Mouse (Mus musculus) right cerebral cortex, postnatal 36 days (tissue): ENCODE results near the gene Tut1.

ENCODE experiments used
- DNase-seq, 2 experiments: peaks; one replicate each; pipeline ENCODE4 v3.0.0; 2022; ENCODE audit warnings: low spot score in 2 of 2, mixed read lengths in 1 of 2

Tut1 gene

DNA sequence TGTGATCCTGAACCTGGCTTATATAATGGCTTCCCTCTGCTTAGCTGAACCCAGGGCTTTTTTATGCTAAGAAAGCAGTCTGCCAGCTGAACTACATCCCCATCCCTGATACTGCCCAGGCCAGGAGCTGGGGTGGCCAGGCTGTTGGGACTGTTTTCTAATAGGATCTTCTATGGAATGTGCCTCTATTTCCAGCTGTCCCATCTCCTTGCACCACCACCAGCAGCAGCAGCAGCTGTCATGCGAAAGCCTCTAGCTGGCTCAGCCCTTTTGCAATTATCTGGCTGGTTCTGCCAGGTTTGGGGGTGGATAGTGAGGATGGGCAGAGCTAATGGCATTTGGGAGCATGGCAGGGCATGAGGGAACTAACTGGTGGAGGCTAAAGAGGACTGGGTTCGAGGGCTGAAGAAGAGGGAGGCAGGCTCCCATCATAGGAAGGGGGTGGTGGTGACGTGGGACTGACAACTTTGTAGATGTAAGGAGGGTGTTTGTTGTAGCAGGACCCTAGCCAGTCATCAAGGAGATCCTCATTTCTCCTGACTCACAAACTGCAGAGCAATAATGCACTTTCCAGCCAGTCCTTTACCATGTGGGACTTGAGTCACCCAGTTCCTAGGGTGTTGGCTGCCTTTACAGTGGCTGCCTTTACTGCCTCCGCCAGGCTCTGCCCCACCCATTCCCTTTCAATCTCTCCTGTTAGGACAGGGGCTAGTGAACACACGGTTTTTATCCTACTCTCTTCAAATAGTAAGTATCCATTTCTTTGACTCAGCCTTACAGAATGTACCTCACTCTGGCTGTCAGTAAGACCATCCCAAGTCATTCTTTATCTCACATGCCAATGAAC, 28.9 kb downstream of the Tut1 start:
- DNase-seq = no peak

DNA sequence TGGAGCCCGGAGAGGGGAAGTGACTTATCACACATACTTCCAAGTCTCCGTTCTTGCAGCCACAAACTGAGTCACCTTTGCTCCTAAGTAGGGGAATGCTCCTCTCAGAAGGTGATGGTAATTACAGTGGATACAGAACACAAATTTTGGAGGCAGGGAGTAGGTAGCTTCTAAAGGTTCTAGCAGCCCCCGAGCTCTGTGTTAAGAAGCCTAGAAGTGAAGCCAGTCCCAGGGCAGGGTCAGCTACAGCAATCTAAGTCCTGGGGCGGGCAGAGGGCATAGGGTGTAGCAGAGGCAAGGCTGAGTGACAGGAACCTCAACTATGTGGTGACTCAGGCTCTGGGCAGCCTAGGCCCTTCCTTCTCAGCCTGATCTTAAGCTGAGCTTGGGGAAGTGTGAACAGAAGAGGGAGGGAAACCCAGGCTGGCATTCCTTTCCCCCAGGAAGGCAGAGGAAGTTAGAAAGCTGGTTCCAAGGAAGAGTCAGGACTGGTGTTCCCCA, 29.6 kb downstream of the Tut1 start:
- DNase-seq = no peak

DNA sequence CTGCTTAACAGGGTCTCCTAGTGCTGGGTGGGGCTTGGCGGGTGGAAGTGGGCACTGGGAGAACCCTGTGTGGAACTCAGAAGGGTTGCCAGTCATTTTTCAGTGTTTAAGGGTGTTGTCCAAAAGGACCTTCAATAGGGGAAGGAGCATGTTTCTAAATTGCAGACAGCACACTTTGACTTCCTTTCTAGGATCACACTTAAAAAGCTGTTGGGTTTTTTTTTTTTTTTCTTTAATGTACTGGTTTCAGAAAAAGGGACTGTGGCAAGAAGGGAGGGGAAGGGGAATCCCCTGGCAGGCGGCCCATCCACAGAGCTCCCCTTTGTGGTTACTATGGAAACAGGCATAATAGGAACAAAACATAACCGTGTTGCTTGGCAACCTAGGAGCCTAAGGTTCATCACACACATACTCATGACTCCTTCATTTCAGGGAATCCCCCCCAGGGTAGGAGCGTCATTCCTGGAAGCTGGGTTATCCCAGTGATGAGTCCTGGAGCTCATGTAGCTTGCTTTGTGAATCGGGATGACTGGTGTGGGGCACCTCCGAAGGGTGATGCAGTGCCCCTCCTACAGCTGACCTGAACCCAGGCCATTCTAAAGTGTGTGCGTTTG, 30.7 kb downstream of the Tut1 start:
- no peak for DNase-seq

DNA sequence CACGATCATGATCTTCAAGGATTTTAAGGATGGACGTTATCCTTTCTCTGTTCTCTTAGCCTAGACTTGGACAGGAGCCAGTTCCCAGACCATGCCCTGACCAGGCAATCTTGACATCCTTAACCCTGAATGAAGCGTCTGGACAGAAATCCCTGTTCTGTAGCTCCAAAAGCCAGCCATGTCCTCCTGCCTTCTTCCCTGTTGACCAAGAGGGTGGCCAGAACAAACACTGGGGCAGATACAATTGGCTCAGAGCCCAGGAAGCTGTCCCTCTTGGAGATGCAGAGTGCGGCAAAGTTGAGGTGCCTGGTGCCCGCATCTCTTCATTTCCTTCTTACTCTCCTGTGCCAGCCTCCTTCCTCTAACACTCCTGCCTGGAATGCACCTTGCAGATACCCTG, 32.2 kb downstream of the Tut1 start:
- DNase-seq = no peak

DNA sequence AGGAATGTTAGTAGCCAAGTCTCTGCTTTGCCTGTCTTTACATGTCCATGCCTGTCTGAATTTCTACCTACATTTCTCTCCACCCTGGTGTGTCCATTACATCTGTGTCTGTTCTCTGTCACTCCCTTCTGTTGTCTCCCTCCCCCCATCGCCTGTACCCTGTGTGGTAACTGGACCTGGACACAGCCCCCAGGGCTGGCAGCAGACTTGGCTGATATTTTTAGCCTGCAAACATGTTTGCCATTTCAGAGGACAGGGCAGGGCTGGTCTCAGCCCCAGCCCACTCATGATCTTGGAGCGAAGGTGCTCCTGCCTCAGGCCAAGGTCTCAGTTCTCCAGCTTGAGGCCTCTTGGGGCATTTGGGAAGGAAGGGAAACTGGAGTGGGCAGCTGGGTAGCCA, 34.2 kb downstream of the Tut1 start:
- no peak for DNase-seq

DNA sequence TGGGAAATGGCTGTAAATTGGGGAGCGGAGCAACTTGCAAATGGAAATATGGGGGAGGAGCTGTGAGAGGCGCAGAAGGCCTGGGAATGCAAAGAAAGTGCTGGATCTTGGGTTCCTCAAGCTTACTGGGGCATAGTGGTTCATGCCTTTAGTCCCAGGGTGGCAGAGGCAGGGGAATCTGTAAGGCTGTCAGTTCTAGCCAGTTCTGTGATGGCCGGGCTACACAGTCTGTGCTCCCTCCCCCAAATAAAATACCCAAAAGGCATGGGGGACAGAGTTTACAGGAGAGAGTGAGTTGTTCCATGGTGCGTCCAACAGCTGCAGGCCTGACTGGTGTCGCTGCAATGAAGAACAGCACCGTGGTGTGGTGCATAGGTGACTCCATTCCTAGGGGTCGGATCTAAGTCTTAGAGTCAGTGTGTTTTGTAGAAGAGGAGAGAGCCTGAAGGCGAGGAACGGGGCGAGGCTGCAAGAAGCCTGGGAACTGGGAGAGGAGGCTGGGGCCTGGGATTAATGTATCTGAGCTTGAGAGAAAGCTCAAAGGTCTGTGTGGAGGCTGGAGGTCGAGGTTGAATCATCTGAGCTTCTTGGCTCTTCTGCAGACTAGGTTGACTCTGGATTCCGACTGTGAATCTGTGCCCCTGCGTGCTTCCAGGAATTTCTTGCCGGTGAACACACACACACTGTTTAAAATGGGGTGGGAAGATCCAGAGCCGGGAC, 34.9 kb downstream of the Tut1 start:
- DNase-seq = no peak

DNA sequence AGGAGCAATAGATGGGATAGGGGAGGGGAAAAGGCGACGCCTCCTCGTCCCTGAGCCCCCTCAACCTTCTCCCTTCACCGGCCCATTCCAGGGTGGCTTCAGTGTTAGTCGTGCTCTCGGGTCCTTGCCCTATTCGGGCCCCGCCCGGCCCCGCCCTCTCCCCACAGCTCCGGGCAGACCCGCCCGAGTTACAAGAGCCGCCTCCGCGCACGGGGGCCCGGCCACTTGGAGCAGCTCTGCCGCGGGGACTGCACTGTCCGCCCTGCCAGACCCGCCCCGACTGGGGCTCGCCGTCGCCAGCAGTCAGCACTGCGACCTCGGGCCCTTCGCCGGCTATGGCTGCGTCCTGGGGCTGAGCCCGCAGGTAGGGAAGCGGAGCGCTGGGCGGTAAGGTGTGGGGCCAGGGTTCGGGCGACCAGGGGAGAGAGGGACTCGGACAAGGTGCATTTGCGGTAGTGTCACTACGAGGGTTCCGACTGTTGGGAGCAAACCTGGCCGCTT, 35.5 kb downstream of the Tut1 start, which contains the start of gene Ahnak:
Ahnak (plus strand) TSS at position 219 of the 501 bp plus-strand sequence.
- no peak for DNase-seq

DNA sequence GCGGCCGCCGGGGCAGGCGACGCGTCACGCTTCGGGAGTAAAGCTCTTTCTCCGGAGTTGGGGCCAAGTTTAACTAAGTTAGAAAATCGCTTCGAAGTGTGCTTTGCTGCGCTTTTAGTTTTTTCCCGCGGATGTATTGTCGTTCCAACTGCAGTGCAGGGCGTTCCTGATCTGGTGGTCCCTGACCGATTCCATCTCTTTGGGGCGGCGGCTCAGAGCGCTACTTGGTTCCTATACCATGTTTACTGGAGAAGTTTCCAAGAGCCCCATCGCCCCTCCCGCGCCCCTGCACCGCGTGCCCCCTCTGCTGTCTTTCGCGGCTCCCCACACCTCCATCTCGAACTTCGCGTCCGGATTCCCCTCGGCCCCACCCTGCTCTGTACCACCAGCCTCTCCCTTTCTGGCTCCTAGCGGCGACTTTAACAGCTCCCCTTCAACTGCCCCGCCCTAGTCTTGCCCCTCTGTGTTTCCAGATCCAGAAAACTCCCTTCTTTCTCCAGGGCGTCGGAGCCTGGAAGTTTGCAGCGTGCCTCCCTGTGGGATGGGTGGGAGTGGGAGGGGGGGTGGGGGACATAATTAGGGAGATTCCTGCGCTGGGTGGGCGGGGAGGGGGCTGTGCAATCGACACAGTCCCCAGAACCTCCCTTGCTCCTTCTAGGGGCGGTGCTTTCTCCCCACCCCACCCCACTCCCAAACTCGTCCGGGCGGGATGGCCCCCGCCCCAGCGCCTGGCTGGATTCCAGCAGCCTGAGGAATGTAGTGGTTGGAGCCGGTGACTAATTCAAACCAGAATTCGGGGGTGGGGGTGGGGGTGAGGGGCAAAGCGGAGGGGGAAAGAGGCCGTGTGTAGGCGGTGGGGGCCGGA, 36.2 kb downstream of the Tut1 start:
- no peak for DNase-seq

DNA sequence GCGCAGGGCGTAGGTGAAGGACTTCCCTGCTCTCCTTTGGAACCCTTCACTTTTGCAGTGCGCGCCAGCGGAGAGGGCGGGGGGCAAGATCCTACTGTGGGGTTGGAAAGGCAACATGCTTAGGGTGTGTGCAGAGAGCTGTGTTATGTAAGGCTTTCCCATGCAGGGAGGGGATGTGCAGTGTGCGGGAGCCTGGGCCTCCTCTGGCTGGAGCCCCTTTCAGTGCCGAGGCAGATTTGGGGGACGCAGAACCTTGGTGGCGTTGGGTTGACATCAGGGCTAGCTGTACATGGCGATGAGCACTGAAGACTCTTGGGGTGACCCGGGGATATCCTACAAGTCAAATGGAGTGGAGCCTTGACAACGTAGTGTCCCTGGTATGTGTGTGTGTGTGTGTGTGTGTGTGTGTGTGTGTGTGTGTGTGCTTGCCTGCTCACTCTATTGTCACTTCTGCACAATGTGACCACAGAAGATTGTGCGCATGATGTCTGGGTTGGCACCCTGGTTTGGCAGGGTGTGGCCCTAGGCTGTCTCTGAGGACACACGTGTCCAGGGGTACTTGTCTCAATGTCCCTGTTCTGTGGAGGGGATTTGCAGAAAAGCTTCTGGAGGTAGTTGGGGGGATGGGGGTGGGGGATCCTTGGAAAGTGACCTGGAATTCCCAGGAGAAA, 36.9 kb downstream of the Tut1 start:
- DNase-seq = no peak

DNA sequence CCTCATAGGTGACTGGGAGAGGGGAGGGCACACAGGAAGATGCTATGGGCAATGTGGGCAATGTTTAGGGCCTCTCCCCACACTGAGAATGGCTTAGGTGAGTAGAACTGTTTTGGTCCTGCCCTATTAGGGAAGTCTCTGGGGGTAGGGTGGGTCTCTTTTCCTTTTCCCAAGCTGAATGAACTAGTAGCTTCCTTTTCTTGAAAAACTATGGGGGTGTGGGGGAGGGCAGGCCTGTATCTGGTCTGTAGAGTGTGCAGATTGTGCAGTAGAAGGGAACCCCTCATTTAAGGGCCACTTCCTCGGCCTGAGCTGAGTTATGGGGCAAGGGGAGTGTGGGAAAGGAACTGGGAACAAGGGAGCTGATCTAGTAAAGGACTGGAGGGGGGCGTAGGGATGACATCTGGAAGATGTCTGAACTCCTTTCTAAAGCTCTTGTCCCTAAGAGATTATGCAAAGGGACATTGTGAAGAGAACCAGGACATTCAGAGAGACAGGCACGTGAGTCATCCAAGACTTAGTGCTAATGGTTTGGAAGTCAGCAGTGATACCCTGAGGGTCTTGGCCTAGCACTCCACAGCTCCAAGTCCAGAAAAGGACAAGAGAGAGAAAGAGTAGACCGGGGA, 37.7 kb downstream of the Tut1 start:
- no peak for DNase-seq

DNA sequence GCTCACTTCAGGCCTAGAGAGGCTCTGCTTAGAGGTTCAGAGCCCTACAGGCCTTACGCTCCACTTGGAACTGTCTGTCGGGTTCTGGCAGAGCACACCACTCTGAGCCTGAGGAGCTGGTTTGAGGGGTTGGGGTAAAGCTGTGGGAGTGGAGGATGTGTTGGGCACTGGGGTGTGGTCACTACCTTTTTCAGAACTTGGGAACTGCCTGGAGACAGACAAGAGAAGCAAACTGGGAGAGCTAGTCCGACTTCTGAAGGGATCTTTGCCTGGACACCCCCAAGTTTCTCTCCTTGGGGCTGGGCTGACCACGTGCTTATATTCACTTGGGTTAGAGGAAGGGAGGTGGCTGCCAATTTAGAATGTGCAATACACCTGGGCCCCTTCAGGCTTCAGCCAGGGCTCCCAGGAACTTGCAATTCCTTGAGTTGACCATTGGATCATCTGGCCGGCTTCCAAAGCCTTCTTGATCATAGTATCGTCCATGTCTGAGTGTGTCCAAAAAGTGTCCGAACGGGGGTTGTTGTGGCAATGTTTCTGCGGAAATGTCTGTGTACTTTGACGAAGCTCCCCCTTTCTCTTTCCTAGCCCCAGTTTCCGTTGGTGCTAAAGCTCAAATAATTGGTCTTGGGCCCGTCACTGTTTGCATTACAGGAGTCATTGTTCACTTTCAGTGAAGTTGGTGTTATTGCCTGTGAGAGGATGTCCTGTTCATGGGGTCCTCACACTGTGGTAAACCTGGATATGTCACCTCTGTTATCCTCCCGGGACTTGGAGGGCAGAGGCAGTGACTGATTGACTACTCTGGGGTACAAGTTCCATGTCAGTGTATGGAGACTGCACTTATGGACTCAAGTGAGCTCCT, 38.5 kb downstream of the Tut1 start:
- DNase-seq = no peak

DNA sequence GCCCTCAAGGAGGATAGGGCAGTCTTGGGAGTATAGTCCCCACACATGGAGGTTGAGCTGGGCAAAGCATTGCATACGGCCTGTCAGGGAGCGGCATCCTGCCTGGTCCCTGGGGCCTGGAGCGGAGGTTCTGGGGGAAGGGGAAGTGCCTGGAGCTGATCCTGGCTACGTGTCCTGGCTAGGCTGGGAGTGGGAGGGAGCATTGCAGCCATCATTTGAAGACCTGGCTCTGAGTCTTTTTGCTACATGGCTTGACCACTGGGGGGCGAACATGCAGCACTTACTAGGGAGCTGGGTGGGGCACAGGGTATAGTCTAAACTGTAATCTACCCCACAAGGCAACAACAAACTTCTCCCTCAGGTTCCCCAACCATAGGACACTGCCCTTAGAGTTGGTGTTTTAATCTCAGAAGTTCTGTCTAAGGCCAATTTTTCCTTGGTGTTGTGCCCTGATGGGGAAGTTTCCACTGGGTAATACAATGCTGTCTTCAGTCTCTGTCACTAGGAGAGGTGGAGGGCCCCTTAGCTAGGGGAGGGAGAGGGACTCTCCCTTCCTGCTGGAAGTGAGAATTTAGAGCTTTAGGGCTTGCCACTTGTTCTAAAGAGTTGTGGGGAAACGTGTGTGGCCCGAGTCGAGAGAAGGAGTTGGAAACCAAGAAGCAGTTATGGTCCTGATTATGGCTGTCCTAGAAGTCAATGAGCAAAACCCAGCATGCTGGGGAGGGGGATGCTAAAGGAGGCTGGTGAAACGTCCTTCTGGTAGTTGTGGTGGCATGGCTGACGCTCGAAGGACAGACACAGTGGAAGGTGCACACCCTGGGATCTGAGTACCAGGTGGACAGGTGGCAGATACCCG, 39.4 kb downstream of the Tut1 start:
- DNase-seq = peak; percentile 43 to 55

DNA sequence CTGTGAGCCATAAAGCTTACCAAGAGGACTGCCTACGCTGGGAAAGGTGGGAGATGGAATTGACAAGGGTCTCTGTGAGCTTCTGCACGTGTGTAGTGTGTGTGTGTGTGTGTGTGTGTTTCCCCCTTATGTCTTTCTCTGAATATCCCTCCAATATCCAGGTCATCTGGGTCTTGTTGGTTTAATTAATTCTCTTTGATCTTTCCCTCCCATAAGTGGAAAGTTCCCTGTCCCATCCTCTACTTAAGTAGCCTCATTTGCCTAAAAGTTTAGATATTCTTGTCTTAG, 39.9 kb downstream of the Tut1 start:
- no peak for DNase-seq

DNA sequence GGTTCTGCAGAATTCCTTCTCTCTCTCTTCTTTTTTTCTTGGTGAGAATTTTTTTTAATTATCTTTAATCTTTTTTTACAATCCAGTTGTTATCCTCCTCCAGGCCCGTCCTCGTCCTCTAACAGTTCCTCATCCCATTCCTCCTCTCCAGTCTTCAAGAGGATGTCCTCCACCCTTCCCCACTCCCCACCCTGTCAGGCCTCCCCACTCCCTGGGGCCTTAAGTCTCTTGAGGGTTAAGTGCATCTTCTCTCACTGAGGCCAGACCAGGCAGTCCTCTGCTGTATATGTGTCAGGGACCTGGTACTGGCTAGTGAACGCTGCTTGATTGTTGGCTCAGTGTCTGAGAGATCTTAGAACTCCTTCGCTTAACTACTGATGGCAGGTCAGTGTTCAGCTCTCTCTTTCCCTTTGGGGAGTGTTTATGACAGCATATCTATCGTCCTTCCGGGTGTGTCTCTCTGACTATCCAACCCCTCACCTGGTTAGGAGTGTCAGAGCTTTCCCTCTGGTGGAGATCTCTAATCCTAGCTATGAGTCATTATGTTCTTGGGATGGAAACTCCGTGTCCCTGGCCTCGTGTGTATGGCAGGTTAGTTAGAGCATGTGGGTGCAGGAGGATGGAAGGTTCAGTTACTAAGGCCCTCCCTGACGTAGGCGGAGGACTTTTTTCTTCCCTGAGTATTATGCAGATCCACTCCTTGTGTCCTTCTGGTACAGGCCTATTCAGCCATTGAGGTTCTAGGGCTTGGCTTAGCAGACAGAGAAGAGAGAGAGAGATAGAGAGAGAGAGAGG, 41.4 kb downstream of the Tut1 start:
- no peak for DNase-seq

DNA sequence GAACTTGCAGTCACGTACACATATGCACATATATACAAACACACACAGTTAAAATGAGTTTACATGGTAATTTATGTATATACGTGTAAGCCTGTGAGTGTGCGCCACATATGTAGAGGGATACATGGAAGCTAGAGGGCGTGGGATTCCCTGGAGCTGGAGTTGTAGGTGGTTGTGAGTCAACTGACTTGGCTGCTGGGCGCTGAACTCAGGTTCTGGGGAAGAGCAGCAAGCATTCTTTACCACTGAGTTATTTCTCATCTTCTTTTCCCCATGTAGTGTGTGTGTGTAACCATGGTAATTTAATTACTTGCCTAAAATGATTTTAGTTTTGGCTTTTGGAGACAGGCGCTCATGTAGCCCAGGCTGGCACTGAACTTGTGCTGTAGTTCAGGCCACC, 43.0 kb downstream of the Tut1 start:
- DNase-seq = no peak

DNA sequence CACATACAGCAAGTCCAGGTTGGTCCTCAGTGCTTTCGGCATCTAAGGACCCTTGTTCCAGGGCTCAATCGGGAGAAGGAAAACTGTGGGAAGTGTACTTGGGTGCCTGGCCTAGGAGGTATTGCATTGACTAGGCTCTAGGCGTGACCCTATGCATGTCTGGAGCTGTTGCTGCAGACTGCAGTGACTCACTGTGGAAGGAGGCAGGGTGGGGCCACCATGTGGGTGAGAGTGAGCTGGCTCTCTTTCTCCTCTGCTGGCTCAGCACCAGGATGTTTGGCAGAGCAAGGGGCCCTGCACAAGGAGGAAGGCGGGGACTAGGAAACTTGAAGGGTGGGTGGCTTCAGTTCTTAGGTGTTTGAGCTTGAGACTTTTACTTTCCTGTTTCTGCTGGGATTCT, 43.9 kb downstream of the Tut1 start:
- peak; percentile 68 to 74 for DNase-seq

DNA sequence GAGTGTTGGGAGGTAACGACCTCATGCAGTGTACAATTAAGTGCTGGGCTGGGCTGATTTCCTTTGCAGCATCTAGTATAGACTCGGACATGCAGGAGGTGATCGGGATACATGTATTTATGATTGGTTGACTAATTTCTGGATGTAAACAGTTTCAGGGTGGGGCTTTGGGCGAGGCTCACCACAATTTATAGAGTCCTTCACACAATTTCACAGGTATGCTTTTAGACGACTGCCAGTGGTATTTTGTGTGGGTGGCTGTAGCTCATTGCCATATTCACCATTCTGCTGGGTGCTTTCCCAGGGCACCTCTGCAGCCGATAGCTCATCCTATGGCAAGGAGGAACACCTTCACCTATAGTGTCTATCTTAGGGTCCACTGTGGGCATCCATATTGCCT, 44.9 kb downstream of the Tut1 start:
- DNase-seq = no peak

DNA sequence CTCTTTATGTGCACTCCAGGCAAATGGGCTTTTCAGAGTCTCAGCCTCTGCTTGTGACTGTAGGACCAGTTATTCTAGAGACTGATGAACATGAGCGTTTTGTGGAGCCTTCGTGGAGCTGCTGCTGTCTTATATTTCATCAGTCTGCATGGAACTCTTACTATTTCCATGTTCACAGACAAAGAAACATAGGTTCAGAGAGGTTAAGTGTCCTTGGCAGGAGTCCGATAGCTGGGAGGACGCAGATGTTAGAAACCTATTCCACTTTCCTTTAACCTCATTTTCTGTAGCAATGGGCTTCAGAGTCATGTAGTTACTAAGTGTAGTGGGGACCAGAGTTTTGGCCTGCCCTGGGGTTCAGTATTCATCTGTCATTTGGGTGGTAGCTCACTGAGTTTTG, 45.6 kb downstream of the Tut1 start:
- no peak for DNase-seq
